Mouse (Mus musculus): Measurements from ENCODE around the gene Hmgb1.

Hmgb1 gene

GRCm38 (mm10) chr5:149051571-149052420, 132.5 kb downstream of the Hmgb1 start:
- DNase-seq: peak; percentile 63 to 74

- no peak for DNase-seq
Observed at GRCm38 (mm10) chr5:149051194-149051570, 133.1 kb downstream of the Hmgb1 start.

GRCm38 (mm10) chr5:149050588-149051160, 133.6 kb downstream of the Hmgb1 start:
- DNase-seq: no peak

- no peak for DNase-seq
Observed at GRCm38 (mm10) chr5:149049435-149049834, 134.9 kb downstream of the Hmgb1 start.

- DNase-seq: no peak
Observed at GRCm38 (mm10) chr5:149048961-149049360, 135.3 kb downstream of the Hmgb1 start.

GRCm38 (mm10) chr5:149046650-149047049, 137.6 kb downstream of the Hmgb1 start:
- no peak for DNase-seq

GRCm38 (mm10) chr5:149045470-149046085, 138.7 kb downstream of the Hmgb1 start:
- DNase-seq: no peak

- no peak for DNase-seq
Observed at GRCm38 (mm10) chr5:149045054-149045453, 139.2 kb downstream of the Hmgb1 start.

- DNase-seq: no peak
Observed at GRCm38 (mm10) chr5:149044067-149044466, 140.2 kb downstream of the Hmgb1 start.

GRCm38 (mm10) chr5:149043240-149043639, 141.0 kb downstream of the Hmgb1 start:
- DNase-seq: no peak

- no peak for DNase-seq
Observed at GRCm38 (mm10) chr5:149039825-149040224, 144.5 kb downstream of the Hmgb1 start.

- DNase-seq: no peak
Observed at GRCm38 (mm10) chr5:149037729-149038128, 146.6 kb downstream of the Hmgb1 start.

GRCm38 (mm10) chr5:149036920-149037319, 147.4 kb downstream of the Hmgb1 start:
- DNase-seq: no peak

- DNase-seq: no peak
Observed at GRCm38 (mm10) chr5:149032438-149032837, 151.9 kb downstream of the Hmgb1 start.

GRCm38 (mm10) chr5:149031199-149031750, 153.0 kb downstream of the Hmgb1 start:
- peak; percentile 62 to 72 for DNase-seq

GRCm38 (mm10) chr5:149030103-149030502, 154.2 kb downstream of the Hmgb1 start:
- peak; percentile 37 to 67 for DNase-seq

- no peak for DNase-seq
Observed at GRCm38 (mm10) chr5:149028394-149028793, 155.9 kb downstream of the Hmgb1 start.

- DNase-seq: no peak
Observed at GRCm38 (mm10) chr5:149027389-149027788, 156.9 kb downstream of the Hmgb1 start.

- no peak for DNase-seq
Observed at GRCm38 (mm10) chr5:149021120-149021519, 163.2 kb downstream of the Hmgb1 start.

GRCm38 (mm10) chr5:149020681-149021062, 163.6 kb downstream of the Hmgb1 start:
- DNase-seq: no peak

- no peak for DNase-seq
Observed at GRCm38 (mm10) chr5:149020059-149020680, 164.1 kb downstream of the Hmgb1 start.

GRCm38 (mm10) chr5:149017666-149018415, 166.4 kb downstream of the Hmgb1 start:
- DNase-seq: no peak

All from thymus, adult 18-20 months (tissue).